Mouse (Mus musculus): Measurements from ENCODE around the gene Lrrc46.

Lrrc46 gene

DNA sequence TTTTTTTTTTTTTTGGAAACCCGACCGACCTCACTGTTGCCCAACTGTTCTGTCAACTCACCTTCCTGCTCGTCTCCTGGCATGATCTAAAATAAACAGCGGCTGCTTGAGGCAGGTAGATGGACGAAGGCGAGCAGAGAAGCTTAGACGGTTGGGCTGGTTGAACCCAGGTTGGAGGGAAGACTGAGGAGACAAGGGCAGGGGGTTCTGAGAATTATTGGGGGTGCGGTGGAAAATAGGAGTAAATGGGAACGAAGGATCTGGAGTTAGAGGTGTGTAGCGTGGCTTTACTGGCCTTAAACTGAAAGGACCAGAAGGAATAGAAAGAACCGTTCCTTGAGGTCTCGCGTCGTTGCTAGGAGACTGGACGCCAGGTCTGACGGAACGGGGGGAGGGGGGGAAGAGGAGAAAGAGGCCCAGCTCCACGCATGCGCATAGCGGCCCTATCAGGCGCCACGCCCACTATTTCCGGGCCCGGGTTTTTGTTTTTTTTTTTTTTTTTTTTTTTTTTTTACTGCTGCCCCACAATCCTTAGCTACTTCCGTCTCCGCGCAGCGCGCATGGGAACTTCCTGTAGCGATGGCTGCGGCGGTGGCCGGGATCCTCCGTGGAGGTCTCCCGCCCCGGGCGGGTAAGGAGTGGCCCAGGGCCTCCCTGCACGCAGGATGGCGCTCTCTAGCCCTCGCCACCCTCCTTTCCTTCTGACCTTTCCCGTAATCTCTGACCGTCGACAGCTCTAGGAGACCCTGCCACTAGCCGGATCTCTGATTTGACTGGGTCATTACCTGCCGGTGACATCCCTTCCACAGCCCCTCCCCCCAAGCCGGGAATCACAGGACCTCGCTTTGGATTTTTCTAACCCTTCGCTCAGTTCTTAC, at the start of gene Lrrc46, which contains the start of gene Mrpl10:
TSS of gene Lrrc46 (minus strand) at position 386 of the 878 bp plus-strand sequence.
TSS of gene Mrpl10 (plus strand) at position 539 of the 878 bp plus-strand sequence.
- DNase-seq (ENCODE audit: low spot score): peak; percentile 88

DNA sequence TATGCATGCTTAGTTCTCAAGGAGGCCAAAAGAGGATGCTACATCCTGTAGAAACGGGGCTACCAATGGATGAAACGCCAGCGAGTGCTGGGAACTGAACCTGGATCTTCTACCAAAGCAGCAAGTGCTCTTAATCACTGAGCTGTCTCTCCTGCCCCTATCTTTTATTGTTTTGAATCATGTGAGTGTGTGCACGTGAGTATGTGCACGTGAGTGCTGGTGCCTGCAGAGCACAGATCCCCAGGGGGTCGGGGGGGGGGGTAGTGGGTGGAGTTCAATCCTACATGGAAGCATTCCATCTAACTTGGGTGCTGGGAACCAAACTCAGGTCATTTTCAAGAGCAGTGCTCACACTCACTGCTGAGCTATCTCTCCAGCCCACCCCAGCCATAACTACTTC, 45.2 kb upstream of the Lrrc46 start:
- no peak for DNase-seq (ENCODE audit: low spot score)

DNA sequence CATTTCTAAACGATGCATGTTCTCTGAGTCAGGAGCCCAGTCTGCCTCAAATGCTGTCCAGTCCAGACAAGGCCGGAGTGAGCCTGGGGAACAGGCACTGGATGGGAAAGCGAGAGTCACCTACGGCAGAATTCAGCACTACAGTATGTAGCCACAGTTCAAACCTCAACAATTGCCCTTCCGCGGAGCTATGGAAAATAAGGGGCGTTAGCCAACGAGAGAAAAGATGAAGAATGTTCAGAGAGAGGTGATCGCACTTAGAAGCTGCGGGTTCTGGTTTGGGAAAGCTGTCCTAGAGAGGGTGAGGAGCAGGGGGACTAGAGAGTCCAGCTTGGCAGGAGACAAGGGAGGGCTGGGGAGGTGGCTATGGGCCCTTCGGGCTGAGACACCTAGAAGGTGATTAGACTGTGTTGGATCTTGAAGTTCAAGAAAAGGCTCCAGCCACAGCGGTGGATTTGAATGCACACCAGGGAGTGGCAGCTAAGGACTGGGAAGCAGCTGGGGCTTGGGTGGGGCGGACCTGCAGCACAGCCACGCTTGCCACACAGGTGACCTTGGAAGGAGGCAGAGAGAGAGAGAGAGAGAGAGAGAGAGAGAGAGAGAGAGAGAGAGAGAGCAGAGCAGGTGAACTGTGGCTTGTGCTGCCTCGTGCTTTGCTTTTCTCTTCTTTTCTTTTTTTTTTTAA, 43.8 kb upstream of the Lrrc46 start:
- no peak for DNase-seq (ENCODE audit: low spot score)

DNA sequence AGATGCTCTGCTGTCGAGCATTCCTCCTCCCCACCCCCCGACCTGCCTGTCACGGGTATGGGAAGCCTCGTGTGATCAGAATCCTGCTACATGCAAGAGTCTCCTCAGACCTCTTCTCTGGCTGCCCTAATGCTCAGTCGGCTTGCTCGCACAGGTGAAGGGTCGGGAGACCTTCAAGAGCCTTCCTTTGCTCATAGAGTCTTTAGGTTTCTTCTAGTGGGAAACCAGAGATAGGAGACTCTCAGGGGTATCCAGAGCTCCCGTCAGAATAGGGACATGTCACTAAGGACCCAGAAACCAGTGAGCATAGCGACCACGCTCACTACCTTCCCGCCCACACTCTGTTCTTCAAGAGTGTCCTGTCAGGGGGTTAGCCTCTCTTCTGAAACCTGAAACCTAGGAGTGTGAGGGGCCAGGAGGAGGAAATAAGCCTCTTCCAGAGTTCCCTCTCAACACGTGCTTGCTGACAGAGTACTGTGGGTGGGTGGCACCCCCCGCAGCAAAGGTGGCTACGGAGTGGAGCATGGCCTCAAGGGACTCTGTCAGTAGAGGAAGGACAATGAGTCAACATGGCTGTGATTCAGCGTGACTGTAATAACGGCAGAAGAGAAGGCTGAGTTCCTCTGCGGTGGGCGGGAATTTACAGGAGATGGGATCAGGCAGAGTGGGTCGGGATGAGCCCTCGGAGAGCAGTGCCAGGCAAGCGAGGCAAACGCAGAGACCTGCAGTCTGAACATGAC, 42.4 kb upstream of the Lrrc46 start:
- DNase-seq (ENCODE audit: low spot score): no peak

DNA sequence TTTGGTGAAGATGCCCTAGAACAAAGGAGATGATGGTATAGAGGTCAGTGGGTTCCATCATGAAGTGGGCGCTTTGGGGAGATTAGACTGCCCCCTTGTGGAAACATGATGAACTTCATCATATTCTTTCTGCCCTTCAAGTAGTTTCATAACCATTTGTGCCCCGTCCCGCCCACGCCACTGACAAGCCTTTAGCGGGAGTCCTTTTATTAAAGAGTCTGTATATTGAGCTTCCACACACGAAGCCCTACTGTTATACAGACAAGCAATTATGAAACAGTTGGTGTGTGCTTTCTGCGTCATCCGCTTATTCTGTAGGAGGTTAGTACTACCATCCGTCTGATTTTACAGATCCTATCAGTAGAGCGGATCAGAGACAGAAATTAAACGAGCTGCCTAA, 41.8 kb upstream of the Lrrc46 start:
- DNase-seq (ENCODE audit: low spot score): peak; percentile 67

DNA sequence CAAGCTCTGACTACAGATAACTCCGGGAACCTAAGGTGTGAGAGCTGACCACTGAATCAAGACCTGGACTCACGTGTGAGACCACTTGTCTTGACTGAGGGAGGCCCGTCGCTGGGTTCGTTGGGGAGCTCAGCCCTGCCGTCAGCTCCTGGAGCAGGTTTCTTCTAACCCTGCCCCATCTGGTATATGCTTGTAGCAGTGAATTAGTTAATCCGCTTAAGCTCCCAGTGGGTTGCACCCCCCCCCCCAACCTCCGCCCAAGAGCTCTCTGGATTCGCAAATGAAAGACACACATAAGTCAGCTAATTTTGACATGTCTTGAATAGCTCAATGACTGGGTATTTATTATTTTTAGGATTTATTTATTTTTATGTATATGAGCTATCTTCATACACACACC, 39.1 kb upstream of the Lrrc46 start:
- DNase-seq (ENCODE audit: low spot score): no peak

DNA sequence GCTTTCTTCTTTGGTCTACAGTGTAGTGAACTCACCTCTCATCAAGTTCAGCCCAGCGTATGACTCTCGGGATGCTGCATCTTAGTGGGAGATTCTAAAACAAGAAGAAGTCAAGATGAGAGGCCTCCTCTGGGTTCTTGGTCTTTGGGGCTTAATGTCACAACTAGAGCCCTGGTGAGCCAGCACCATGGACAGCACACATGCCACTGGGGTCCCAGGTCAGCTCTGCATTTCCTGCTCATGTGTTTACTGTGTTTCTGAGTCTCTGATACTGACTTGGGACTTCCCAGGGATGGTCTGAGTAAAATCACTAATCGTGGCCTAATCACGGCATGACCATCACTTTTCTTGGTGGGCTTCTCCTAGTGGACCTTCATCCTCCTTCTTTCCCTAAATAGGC, 37.5 kb upstream of the Lrrc46 start:
- DNase-seq (ENCODE audit: low spot score): no peak

DNA sequence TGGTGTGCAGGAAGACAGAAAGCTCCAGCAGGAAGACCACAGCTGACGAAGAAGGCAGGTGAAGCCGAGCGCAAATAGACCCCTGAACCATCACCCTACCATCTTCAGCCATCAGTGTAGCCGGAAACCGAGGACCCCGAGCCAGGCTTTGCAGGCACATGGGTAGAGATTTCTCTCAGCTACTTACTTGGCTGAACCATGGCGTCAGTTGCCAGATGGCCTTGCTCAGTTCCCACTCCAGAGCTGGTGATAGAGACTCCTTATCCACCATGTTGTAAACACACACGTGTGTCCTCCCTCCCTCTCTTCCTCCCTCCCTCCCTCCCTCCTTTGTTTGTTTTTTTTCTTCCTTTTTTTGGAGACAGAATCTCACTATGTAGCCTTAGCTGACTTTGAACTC, 33.0 kb upstream of the Lrrc46 start:
- DNase-seq (ENCODE audit: low spot score): no peak

DNA sequence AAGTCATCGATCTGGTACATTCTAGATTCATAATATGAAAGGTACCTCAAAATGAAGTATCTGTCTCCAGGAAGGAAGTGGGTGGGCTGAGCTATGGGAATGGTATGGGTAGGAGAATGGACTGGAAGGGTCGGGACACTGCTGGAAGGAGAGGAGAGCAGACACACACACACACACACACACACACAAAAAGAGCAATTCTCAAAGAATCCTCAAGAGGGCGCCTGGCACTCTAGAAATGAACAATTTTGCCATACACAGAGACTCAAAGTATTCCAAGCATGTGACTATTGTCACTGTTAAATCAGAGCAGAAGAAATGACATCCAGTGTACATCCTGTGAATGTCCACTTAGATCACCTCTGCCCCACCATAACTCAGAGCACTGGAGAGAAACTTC, 31.3 kb upstream of the Lrrc46 start:
- peak; percentile 31 for DNase-seq (ENCODE audit: low spot score)

DNA sequence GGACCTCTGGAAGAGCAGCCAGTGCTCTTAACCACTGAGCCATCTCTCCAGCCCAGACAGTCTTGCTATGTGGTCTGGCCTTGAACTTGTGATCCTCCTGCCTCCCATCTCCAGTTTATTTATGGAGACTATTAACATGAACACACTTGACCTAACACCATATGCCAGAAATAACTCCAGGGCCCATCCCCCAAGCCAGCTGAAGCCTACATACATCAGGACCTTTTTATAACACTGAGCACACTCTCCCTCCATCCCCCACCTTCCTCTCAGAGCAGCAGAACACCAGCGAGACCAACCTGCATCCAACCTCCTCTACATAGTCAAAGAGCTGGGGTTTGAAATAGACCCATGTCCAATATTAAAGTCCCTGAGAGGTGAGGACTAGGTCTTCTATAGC, 29.9 kb upstream of the Lrrc46 start:
- no peak for DNase-seq (ENCODE audit: low spot score)

DNA sequence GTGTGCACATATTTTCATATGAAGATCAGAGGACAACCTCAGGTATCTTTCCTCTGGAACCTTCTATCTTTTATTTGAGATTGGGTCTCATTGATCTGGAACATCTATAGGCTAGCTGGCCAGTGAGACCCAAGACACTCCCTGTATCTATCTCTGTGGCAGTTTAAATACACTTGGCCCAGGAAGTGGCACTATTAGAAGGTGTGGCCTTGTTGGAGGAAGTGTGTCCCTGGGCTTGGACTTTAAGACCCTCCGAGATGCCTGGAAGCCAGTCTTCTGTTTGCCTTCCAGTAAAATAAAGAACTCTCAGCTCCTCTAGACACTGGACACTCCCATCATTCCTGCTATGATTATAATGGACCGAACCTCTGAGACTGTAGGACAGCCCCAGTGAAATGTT, 28.6 kb upstream of the Lrrc46 start:
- DNase-seq (ENCODE audit: low spot score): no peak

DNA sequence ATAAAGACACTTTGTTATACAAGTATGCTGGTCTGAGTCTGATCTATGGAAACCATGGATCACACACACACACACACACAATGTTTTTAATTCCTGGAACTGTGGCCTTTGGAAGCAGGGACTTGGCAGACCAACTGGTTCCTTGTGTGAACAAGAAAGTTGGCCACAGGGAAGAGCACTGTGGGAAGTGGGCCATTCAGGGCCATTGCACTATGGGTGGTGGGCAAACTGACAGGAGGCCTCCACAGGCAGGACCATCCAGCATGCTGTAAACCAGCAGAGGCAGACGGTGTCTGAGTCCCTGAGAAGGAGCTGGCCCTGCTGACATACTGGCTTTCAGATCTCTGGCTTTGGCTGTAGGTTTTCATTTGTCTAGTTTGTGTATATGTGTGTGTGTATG, 28.1 kb upstream of the Lrrc46 start:
- no peak for DNase-seq (ENCODE audit: low spot score)

DNA sequence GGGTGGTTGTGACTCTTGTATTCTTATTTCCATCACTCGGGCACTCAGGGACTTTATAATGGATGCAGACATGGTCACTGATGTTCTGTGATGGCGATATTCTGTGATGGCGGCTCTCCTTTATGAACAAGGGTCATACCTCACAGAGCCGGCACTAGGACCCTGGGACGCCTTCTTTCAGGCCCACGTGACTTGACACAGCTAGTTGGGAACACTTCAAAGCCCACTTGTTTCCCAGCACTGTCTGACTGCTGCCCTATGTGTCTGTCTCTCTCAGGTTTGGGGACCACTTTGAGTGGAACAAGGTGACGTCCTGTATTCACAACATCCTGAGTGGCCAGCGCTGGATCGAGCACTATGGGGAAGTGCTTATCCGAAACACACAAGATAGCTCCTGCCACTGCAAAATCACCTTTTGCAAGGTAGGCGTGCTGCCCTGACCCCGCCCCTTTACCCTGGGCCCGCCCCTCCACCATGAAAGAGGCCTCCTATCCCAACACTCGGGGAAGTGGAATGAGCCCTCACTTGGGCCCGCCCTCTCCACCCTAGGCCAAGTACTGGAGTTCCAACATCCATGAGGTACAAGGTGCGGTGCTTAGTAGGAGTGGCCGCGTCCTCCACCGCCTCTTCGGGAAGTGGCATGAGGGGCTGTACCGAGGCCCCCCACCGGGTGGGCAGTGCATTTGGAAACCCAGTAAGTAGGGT, 25.6 kb upstream of the Lrrc46 start:
- no peak for DNase-seq (ENCODE audit: low spot score)

DNA sequence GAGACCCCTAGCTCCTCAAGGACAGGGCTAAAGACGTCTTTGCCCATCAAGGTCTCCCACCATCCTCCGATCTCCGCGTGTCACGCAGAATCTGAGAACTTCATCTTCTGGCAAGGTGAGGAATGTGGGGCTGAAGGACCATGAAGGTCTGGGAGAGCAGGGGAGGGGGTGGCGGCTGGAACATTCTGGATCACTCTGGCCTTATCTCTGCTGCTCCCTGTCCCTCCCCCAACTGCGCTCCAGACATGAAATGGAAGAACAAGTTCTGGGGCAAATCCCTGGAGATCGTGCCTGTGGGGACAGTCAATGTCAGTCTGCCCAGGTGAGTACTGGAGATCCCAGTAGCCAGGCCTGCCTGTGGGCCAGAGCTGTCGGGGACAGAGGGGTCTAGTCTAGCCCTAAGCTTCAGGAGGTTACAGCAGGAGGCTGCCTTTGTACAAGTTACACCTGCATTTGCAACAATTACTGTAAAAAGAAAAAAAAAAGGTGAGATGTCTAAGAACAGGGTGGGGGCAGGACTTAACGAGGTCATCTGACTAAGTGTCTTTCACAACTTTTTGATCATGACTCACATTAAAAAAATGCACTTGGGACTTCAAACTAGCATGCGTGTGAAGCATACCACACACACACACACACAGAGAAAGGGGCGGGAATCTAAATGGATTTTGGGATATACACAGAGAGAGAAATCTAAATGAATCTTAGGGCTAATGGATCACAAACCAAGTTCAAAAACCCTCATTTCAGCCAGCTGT, 24.5 kb upstream of the Lrrc46 start:
- DNase-seq (ENCODE audit: low spot score): peak; percentile 57

DNA sequence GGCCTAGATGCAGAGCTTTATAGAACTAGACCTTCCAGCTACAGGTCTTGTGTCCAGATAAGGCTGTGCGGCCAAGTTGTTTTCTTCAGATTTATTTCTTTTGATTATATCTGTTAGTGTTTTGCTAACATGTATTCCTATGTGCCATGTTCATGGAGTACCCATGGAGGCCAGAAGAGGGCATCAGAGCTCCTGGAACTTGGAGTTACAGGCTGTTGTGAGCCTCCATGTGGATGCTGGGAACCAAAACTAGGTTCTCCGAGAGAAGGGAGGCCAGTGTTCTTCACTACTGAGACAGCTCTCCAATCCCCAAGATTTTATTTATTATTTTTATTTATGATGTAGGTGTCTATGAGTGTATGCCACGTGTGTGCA, 22.7 kb upstream of the Lrrc46 start:
- DNase-seq (ENCODE audit: low spot score): no peak

DNA sequence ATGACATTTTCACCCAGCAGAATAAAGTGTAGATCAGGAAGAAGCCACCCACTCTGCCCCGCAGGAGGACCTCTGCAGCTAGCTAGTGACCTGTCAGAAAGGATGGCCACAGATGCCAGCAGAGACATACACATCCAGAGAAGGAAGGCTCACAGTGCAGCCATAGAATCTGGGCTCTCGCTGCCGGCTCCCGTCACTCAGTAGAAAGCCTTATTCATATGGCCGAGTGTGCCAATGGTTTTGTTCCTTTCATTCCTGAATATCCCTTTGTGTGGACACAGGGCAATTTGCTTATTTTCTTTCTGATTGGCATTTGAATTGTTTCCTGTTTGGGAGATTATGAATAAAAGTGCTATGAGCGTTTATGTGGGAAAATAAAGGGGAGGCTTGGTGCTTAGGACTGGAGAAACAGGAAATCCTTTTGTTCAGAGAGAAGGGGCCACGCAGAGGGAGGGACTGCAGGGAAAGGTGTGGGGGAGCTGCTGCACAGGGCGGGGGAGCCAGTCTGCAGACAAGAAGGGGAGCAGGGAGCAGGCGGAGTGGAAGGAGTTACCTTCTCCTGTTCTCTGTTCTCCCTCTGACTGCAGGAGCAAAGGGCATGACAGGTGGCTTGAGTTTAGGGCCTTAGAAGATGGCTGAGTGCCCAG, 22.2 kb upstream of the Lrrc46 start:
- DNase-seq (ENCODE audit: low spot score): no peak

DNA sequence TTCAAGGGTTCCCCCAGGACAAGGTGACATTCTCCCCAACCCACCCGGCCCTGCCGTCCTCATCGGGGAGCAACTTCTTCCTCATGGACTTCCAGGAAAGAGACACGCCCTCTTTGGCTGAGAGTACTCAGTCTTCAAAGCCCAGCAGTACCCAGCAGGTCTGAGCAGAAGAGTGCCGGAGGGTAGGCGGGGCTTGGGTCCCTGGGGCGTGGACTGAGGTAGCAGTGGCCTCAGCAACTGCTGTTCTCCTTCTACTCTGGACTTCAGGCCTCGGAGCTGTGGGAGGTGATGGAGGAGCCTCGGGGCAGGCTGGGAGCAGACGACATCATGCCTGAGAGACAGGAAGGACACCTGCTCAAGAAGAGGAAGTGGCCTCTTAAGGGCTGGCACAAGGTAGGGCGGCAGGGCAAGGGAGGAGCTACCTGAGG, 11.0 kb upstream of the Lrrc46 start:
- DNase-seq (ENCODE audit: low spot score): peak; percentile 79

DNA sequence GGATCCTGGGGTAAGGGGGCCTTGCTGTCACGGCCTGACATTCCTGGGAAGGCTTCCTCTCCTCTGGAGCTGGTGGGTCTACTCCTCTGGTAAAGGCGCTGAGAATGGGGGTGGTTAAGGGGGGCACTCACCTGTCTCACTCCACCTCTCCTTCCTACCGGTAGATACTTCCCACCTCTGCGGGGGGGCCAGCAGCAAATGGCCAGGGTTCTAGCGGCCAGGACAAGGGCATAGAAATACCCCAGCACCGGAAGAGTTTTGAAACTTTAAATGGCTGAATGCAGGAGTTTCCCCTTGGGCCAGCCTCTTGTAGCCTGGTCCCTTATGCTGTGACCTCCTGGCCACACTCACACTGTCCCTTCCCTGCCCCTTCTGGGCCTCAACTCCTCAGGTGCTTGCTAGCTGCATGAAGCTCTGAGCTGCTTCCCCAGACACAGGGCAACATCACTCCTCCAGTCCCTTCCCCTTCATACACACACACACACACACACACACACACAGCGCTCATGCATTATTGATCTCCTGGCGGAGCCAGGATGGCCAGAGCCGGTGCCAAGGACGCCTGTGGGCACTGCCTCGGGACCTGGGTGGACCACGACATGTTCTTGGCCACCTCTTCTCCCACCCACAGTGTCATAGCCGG, 9.9 kb upstream of the Lrrc46 start:
- DNase-seq (ENCODE audit: low spot score): no peak

DNA sequence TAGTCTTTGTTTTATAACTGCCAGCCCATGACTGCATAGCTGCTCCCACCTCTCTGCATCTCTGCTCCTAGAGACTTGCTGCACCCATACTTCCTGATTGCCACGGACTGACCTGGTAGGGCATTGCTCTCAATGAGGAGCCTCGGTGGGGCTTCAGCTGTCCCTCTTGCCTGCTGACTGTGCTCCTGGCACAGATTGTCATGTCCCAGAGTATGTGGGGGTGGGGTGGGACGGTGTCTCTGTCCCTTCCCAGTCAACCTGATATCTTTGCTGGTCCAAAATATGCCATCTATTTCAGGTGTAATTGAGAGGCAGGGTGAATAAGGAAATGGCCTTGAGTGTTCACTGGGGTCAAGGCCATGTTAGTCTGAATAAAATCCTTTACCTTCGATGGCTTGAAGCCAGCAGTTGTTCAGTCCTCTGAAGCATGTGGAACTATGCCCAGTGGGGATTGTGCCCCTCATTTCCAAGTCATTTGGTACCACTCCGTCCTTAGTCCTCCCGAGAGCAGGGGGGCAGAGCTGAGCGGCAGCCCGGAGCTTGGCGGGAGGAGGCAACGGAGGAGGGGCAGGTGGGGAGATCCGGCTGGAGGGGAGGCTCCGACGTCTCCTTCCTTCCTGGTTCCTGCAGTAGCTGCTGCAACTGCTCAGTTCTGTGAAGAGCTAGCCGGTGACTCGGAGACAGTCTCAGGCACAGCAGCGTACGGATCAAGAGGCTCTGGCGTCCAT, 9.2 kb upstream of the Lrrc46 start, which contains the start of gene Osbpl7:
TSS of gene Osbpl7 (plus strand) at position 413 of the 728 bp plus-strand sequence.
- peak; percentile 80 for DNase-seq (ENCODE audit: low spot score)

Measured in lung, postnatal 25 days (tissue).